Comparison of ENCODE assay signal across 8 mouse cellular contexts in the genomic region with DNA sequence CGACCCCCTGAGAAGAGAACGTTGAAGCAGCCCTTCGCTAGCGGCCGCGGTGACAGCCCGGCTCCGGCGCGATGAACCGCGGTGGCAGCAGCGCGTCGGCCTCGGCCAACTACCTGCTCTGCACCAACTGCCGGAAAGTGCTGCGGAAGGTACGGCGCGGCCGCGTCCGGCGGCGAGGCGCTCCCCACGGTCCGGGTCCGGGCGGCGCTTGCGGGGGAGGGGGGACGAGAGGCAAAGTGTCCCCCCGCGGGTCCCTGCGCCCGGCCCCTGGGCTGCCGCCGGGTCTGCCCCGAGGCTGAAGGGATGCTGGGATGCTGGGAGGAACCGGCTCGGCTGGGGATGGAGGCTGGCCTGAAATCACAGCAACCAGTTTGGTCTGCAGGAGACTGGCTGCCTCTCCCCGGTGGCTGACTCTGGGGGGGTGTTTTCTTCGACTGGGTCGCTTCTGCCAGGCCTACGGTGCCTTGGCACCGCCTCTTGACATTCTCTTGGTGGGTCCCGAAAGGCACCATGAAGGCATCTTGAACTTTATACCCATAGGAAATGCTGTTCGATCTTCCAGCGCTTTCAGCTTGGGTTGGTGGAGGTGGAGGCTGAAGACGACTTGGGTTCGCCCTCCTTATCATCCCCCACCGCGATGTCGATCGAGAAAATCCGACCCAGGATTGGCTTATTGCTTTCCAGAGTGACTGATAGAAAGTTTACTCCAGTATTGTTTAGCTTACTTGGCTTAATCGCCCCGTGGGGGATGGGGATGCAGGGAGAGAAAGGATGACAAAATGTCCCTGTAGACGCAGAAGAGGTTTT. TPM values are rescaled to one million over a fixed set of nuclear protein-coding genes. Genes with fewer than 3 reads are reported as not detected.
A peak's percentile ranks its signal among the peaks of the same experiment; 100 is the strongest.
DNase-seq lines count a peak whose midpoint lies in the region; ATAC-seq and TF ChIP-seq lines count a peak whose summit lies in the region.

No protein-coding gene starts in this region.

- H3K36me3 ChIP-seq in heart, adult 2 months (ENCODE audit: control insufficient read depth, insufficient read depth, low read length) = no peaks in the 10 kb centered on the region
- no peaks in the 10 kb centered on the region for H3K36me3 ChIP-seq in kidney, embryonic 15.5 days
- H3K36me3 ChIP-seq in liver, embryonic 12.5 days = no peaks in the 10 kb centered on the region
- no peaks in the 10 kb centered on the region for H3K36me3 ChIP-seq in neural tube, embryonic 15.5 days

- no peak for TF ChIP-seq EP300 in heart, adult 2 months (IDR thresholded peaks at IDR 0.05; ENCODE audit: insufficient read depth, low read depth, low read length)

- H3K4me3 ChIP-seq in cortical plate, adult 2 months (ENCODE audit: insufficient read depth, low read length) = peak overlapping the region; percentile 79
- peak overlapping the region; percentile 67 for H3K4me3 ChIP-seq in heart, adult 2 months
- H3K4me3 ChIP-seq in kidney, embryonic 15.5 days (replicated peaks) = peak overlapping the region; percentile 94
- H3K4me3 ChIP-seq in liver, embryonic 12.5 days = peak overlapping the region; percentile 68
- peak overlapping the region; percentile 97 for H3K4me3 ChIP-seq in neural tube, embryonic 15.5 days (replicated peaks)

- H3K27me3 ChIP-seq in Patski = no peaks in the 10 kb centered on the region
- H3K27me3 ChIP-seq in heart, adult 2 months (ENCODE audit: control insufficient read depth, insufficient read depth, low read length) = no peaks in the 10 kb centered on the region
- H3K27me3 ChIP-seq in kidney, embryonic 15.5 days = no peaks in the 10 kb centered on the region
- peaks cover 25% of the 10 kb centered on the region for H3K27me3 ChIP-seq in liver, embryonic 12.5 days (replicated peaks)
- H3K27me3 ChIP-seq in neural tube, embryonic 15.5 days (replicated peaks) = no peaks in the 10 kb centered on the region

- POLR2A ChIA-PET in Patski (lab: Charles Lee) = interaction anchor here (0.6 to 1.6 kb wide), 5 partner anchors 12 to 216 kb away, joined by 3 read pairs; no protein-coding TSS in a partner anchor

- no peak for TF ChIP-seq CTCF in Patski (IDR thresholded peaks at IDR 0.05)
- no peak for TF ChIP-seq CTCF in cortical plate, adult 2 months (IDR thresholded peaks at IDR 0.05; ENCODE audit: extremely low read depth, insufficient read depth, low read length)
- no peak for TF ChIP-seq CTCF in heart, adult 2 months (IDR thresholded peaks at IDR 0.05)

- TF ChIP-seq POLR2A in cortical plate, adult 2 months (IDR thresholded peaks at IDR 0.05; ENCODE audit: extremely low read depth, insufficient read depth, low read length) = no peak
- TF ChIP-seq POLR2A in heart, adult 2 months (IDR thresholded peaks at IDR 0.05; ENCODE audit: insufficient read depth, low read depth, low read length) = no peak

- peak overlapping the region; percentile 55 for H3K27ac ChIP-seq in cortical plate, adult 2 months (ENCODE audit: insufficient read depth, low read length)
- peak overlapping the region; percentile 85 for H3K27ac ChIP-seq in heart, adult 2 months
- H3K27ac ChIP-seq in kidney, embryonic 15.5 days = peak overlapping the region; percentile 96
- peak overlapping the region; percentile 73 for H3K27ac ChIP-seq in liver, embryonic 12.5 days
- peak overlapping the region; percentile 96 for H3K27ac ChIP-seq in neural tube, embryonic 15.5 days (replicated peaks)

- CTCF ChIA-PET in Patski (lab: Charles Lee) = interaction anchor here (0.6 to 2.3 kb wide), 6 partner anchors 10 to 385 kb away, joined by 3 to 10 read pairs (median 3); no protein-coding TSS in a partner anchor

- H3K4me2 ChIP-seq in kidney, embryonic 15.5 days = peak overlapping the region; percentile 69
- peak overlapping the region; percentile 90 for H3K4me2 ChIP-seq in liver, embryonic 12.5 days
- H3K4me2 ChIP-seq in neural tube, embryonic 15.5 days = peak overlapping the region; percentile 62

- DNase-seq in A20 (ENCODE audit: low read depth, low spot score) (peak; percentile 88), Patski (ENCODE audit: low read depth, low spot score) (no peak)
- DNase-seq in heart, adult 2 months = no peak
- DNase-seq in yolk sac, embryonic 10.5 days (ENCODE audit: low spot score) = no peak

- under 1% methylated on average over 59 of the region's 61 CpGs for WGBS in heart, adult 2 months
- under 1% methylated on average over 59 of the region's 61 CpGs for WGBS in kidney, embryonic 15.5 days
- WGBS in liver, embryonic 12.5 days (ENCODE audit: insufficient replicate concordance) = under 1% methylated on average over 61 of the region's 61 CpGs
- WGBS in neural tube, embryonic 15.5 days = under 1% methylated on average over 61 of the region's 61 CpGs

- peak overlapping the region; percentile 79 for H3K9ac ChIP-seq in heart, adult 2 months (ENCODE audit: low read depth, low read length)
- H3K9ac ChIP-seq in kidney, embryonic 15.5 days = peak overlapping the region; percentile 89
- H3K9ac ChIP-seq in liver, embryonic 12.5 days = peak overlapping the region; percentile 58
- H3K9ac ChIP-seq in neural tube, embryonic 15.5 days (replicated peaks) = peak overlapping the region; percentile 91

- H3K9me3 ChIP-seq in kidney, embryonic 15.5 days (replicated peaks) = no peaks in the 10 kb centered on the region
- no peaks in the 10 kb centered on the region for H3K9me3 ChIP-seq in liver, embryonic 12.5 days (replicated peaks)
- no peaks in the 10 kb centered on the region for H3K9me3 ChIP-seq in neural tube, embryonic 15.5 days (replicated peaks)

- ATAC-seq in Patski = peak; percentile 45
- ATAC-seq in kidney, embryonic 15.5 days (replicated peaks; ENCODE audit: low FRiP score) = peak; percentile 63
- ATAC-seq in liver, embryonic 12.5 days = peak; percentile 30; the same call in 1 of the 2 replicates
- peak; percentile 65 for ATAC-seq in neural tube, embryonic 15.5 days (ENCODE audit: low FRiP score)

- in situ Hi-C loops in Patski (cut with MboI; ENCODE audit: low pct_unique_long_range_greater_than_20kb) = loop anchor here (5.0 kb wide), 1 partner anchor 219 kb away; no protein-coding TSS in a partner anchor

- peaks cover 3% of the 10 kb centered on the region; the same call in 1 of the 2 replicates for H3K4me1 ChIP-seq in cortical plate, adult 2 months (ENCODE audit: control insufficient read depth, insufficient read depth, low read length)
- no peaks in the 10 kb centered on the region for H3K4me1 ChIP-seq in heart, adult 2 months (ENCODE audit: control insufficient read depth, insufficient read depth, low read length)
- H3K4me1 ChIP-seq in kidney, embryonic 15.5 days = peaks cover 17% of the 10 kb centered on the region
- peaks cover 25% of the 10 kb centered on the region for H3K4me1 ChIP-seq in liver, embryonic 12.5 days
- H3K4me1 ChIP-seq in neural tube, embryonic 15.5 days = peaks cover 17% of the 10 kb centered on the region

- no peaks in the 10 kb centered on the region for H3K79me2 ChIP-seq in heart, adult 2 months (replicated peaks; ENCODE audit: control insufficient read depth, insufficient read depth, low read length)

- intact Hi-C loops in heart, adult 2 months (cut with DNase I) = loop anchor here (5.0 kb wide), 3 partner anchors 69 to 226 kb away; a partner anchor contains a TSS

RNA-seq across cellular contexts. Expression of a gene that starts 1.8 kb away (rescaled TPM):
- polyA plus RNA-seq in Patski (2021) = 45.0 TPM
- 32.4 and 36.7 TPM in 2 replicates for polyA plus RNA-seq in cortical plate, adult 2 months (2012; rRNA removed)
- total RNA-seq in heart, adult 2 months (2021) = 10 to 100 TPM; 21.0 to 23.9 TPM
- 3.9 and 8.5 TPM in 2 replicates for polyA plus RNA-seq in heart, adult 2 months (2012; rRNA removed)
- polyA plus RNA-seq in kidney, embryonic 15.5 days (2015; fragmentation: Nextera tagmentation; extraction: Ambion mirVana) = 20.9 and 21.7 TPM in 2 replicates
- polyA plus RNA-seq in liver, embryonic 12.5 days (2016; fragmentation: Nextera tagmentation; extraction: Ambion mirVana) = 1.8 and 2.4 TPM in 2 replicates
- 18.6 and 21.0 TPM in 2 replicates for polyA plus RNA-seq in neural tube, embryonic 15.5 days (2015; fragmentation: Nextera tagmentation; extraction: Ambion mirVana)
